Mouse (Mus musculus): ENCODE results near the gene Tex35. TPM values are rescaled to one million over a fixed set of nuclear protein-coding genes. Genes with fewer than 3 reads are reported as not detected.
A peak's percentile ranks its signal among the peaks of the same experiment; 100 is the strongest.

The Tex35 gene
- polyA plus RNA-seq, 1 experiment = 0.15 TPM

DNA sequence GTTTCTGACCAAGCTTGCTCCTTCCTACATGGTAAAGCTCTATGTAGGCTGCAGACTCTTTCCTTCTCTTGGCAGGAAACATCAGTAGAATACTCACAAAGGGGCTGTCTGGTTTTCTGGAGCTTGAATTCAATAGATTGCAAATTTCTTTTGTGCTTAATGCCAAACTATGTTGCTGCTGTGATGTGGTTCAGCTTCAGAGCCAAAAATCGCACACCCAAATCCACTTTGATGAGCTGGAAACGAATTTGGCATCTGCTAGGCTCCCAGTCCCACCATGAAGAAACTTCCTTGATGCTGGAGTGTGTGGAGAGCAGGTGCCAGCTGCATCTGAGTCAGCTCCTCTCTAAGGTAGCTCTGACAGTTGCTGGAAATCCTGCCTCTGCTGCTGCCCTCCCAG is 6.0 kb upstream of the Tex35 start:
- TF ChIP-seq POLR2A (IDR thresholded peaks at IDR 0.05; ENCODE audit: borderline replicate concordance, extremely low read depth, insufficient read depth, insufficient read length, poor library complexity, severe bottlenecking) = no peak
- no peak for TF ChIP-seq CTCF (IDR thresholded peaks at IDR 0.05; ENCODE audit: borderline replicate concordance, extremely low read depth, insufficient read depth, insufficient read length)
- DNase-seq (ENCODE audit: low read depth) = peak; percentile 72

DNA sequence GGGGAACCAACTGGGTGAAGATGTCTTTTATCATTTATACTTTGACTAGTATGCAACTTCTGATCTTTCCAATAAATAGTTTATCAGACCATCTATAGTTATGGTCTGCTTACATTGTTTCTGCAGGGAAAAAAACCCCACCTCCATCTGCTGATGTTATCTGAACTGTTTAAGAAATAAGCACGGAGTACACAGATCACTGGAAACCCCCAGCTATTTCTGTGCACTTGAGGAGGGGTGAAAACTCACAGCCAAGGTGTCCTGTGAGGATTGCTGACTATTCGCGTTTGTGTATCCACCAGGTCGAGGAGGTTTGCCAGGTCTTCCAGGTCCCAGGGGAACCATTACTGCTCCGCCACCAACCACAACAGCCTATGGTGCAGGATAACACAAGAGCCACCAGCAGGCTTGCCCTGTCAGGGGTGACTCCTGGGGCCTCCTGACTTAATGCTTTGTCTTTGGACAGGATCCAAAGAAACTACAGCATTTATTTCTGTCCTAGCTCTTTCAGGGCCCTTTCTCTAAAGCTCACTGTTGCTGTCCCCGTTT is 1.9 kb upstream of the Tex35 start:
- TF ChIP-seq POLR2A (IDR thresholded peaks at IDR 0.05; ENCODE audit: borderline replicate concordance, extremely low read depth, insufficient read depth, insufficient read length, poor library complexity, severe bottlenecking) (no peak), CTCF (IDR thresholded peaks at IDR 0.05; ENCODE audit: borderline replicate concordance, extremely low read depth, insufficient read depth, insufficient read length) (no peak)
- DNase-seq (ENCODE audit: low read depth) = no peak

DNA sequence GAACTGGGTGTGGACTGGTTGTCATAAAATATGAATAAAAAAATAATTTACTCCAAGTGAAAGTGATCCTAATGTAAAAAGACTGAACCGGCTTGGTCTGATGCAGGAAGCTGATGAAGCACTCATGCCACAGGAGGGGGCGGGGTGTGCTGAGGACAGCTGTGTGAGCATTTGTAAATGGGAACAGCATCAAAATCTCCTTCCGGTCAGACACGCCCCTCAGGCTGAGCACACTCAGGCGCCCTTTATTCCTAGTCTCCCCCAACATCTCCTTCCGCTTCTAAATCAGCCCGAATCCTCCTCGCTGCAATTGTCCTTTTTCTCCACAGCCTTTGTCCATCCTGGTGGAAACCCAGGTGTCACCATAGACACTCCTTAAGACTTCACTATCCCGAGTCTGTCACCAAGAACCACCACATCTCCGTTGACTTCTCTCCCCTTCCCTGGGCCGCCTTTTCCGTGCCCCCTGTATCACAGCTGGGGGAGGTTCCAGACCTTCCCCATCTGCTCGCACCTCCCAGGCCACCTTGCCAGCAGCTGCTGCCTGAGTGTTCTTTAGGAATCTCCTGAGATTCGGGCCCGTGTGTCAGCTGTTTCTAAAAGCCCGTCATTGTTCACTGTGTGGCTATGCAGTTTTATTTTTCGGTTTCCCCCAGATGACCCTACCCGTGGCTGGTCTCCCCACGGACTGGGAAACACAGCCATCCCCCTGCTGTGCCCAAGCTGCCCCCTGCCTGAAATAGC is 7.2 kb downstream of the Tex35 start:
- TF ChIP-seq POLR2A (IDR thresholded peaks at IDR 0.05; ENCODE audit: borderline replicate concordance, extremely low read depth, insufficient read depth, insufficient read length, poor library complexity, severe bottlenecking) = peak; percentile 10; the same call in 1 of the 2 replicates
- no peak for TF ChIP-seq CTCF (IDR thresholded peaks at IDR 0.05; ENCODE audit: borderline replicate concordance, extremely low read depth, insufficient read depth, insufficient read length)
- peak; percentile 86 for DNase-seq (ENCODE audit: low read depth)

DNA sequence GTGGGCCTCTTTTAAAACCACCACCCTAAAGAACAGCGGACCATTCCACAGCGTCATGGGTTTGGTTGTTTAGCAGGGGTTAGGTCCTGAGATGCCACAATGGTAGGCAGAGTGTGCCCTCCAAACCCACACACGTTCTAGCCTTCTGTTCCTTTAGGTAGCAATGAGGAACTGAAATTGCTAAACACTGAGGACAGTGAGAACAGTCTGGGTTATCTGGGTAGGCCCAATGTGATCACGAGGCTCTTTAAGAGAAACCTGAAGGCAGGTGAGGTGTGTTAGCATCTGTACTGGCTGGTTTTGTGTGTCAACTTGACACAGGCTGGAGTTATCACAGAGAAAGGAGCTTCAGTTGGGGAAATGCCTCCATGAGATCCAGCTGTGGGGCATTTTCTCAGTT is 12.9 kb downstream of the Tex35 start:
- TF ChIP-seq CTCF (IDR thresholded peaks at IDR 0.05; ENCODE audit: borderline replicate concordance, extremely low read depth, insufficient read depth, insufficient read length) = no peak
- no peak for TF ChIP-seq POLR2A (IDR thresholded peaks at IDR 0.05; ENCODE audit: borderline replicate concordance, extremely low read depth, insufficient read depth, insufficient read length, poor library complexity, severe bottlenecking)
- no peak for DNase-seq (ENCODE audit: low read depth)

DNA sequence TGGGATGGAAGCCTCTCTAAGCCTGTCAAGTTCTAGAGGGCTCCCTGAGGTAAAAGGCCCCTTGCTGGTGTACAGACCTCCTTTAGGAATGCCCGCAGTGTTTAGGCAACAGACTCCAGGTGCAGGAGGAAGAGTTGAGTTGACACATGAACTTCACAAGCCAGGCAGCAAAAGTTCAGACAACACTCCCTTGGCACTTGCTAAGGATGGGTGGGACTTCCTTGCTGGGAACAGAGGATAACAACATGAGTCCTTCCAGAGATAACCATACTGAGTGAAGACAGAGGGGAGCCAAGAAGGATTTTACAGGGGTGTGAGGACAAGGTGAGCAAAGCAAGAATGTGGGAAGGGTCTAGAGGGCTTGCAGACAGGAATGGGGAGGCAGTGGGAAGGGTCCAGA is 15.9 kb downstream of the Tex35 start:
- no peak for DNase-seq (ENCODE audit: low read depth)
- no peak for TF ChIP-seq POLR2A (IDR thresholded peaks at IDR 0.05; ENCODE audit: borderline replicate concordance, extremely low read depth, insufficient read depth, insufficient read length, poor library complexity, severe bottlenecking)
- TF ChIP-seq CTCF (IDR thresholded peaks at IDR 0.05; ENCODE audit: borderline replicate concordance, extremely low read depth, insufficient read depth, insufficient read length) = no peak

DNA sequence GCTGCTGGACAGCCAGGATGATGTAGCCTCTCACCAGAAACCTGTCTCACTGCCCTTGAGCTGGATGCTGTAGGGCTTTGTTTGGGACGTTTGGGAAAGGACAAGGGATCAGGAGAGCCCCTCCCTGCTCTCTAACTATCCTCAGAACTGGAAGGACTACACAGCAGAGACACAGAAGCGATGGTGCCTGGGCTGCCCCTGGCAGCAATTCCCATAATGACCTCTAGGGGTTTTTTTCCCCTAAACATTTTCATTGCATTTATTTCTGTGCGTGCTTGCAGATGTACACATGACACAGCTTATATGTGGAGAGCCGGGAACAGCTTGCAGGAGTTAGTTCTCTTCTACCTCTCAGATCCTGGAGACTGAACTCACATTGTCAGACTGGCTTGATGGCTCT is 16.3 kb downstream of the Tex35 start:
- TF ChIP-seq CTCF (IDR thresholded peaks at IDR 0.05; ENCODE audit: borderline replicate concordance, extremely low read depth, insufficient read depth, insufficient read length) (peak; percentile 37; the same call in 1 of the 2 replicates), POLR2A (IDR thresholded peaks at IDR 0.05; ENCODE audit: borderline replicate concordance, extremely low read depth, insufficient read depth, insufficient read length, poor library complexity, severe bottlenecking) (no peak)
- no peak for DNase-seq (ENCODE audit: low read depth)

DNA sequence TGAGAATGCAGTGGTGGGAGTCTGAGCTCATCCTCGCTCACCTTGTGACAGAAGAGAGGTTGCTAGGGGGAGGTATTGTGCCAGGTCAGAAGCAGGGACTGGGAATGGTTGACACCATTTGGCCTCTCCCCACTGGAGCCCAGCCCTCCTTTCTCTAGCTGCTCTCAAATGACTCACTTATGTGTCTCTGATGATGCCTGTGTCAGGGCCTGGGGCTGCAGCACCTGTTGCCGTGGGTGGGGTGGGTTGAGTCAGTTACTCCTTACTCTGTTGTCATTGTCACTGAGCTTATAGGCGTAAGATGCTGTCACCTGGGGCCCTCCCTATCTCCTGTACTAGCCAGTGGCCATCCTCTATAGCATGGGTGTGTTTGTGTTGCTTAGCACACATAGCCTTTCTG is 17.6 kb downstream of the Tex35 start:
- TF ChIP-seq POLR2A (IDR thresholded peaks at IDR 0.05; ENCODE audit: borderline replicate concordance, extremely low read depth, insufficient read depth, insufficient read length, poor library complexity, severe bottlenecking) (no peak), CTCF (IDR thresholded peaks at IDR 0.05; ENCODE audit: borderline replicate concordance, extremely low read depth, insufficient read depth, insufficient read length) (no peak)
- no peak for DNase-seq (ENCODE audit: low read depth)

DNA sequence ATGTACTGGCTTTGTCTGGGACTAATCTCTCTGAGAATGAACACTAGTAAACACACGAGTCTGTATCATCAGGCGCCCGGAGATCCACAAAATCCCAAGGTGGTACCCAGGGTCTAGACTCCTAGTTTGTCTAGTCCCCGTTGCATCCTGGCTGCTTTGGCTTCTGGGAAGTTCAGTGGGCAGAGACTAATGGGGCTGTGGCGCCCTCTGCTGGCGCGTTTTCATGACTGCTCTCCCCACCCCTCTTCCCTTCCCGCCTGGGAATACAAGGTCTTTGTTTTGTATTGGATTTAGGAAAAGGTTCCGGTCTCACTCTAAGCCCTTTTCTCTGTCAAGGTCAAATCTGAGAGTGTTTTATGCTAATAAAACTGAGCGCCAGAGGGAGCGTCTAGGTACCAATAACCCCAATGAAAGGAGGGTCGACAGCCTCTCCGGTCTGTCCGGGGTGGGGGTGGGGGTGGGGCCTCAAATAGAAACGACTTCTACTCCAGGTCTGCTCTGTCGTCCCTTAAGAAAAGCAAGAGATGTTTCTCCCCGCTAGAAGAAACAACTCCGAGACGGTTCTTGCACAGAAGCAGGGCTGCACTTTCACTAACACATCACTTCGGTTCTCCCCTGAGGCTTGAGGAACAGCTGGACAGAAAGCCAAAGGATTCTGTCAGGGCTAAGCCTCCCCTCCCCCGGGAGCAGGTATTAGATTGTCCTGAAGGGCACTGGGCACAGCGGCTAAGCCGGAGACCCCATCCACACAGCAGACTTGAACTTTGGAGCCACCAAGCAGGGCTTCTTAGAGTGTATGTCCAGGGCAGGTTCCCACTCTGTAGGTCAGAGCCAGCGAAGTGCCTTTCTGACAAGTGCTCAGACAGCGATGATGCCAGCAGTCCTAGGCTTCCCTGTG is 22.1 kb downstream of the Tex35 start:
- peak; percentile 91 for DNase-seq (ENCODE audit: low read depth)
- TF ChIP-seq CTCF (IDR thresholded peaks at IDR 0.05; ENCODE audit: borderline replicate concordance, extremely low read depth, insufficient read depth, insufficient read length) = peak; percentile 96
- no peak for TF ChIP-seq POLR2A (IDR thresholded peaks at IDR 0.05; ENCODE audit: borderline replicate concordance, extremely low read depth, insufficient read depth, insufficient read length, poor library complexity, severe bottlenecking)

DNA sequence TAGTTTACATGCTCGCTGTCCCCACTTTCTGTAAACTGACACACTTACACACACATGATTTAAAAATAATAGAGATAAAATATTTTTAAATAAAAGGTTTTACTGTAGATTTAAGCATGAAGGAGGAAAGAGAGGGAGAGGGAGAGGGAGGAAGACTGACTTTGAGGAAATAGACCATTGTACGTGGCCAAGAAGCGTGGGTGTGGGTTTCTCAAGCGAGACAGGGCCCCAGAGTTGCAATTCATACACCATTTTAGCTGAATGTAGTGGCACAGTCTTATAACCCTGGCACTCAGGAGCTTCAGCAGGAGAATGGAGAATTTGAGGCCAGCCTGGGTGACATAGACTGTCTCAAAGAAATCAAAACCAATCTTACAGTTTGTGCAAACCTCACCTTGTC is 25.5 kb downstream of the Tex35 start:
- DNase-seq (ENCODE audit: low read depth) = no peak
- no peak for TF ChIP-seq CTCF (IDR thresholded peaks at IDR 0.05; ENCODE audit: borderline replicate concordance, extremely low read depth, insufficient read depth, insufficient read length)
- no peak for TF ChIP-seq POLR2A (IDR thresholded peaks at IDR 0.05; ENCODE audit: borderline replicate concordance, extremely low read depth, insufficient read depth, insufficient read length, poor library complexity, severe bottlenecking)

DNA sequence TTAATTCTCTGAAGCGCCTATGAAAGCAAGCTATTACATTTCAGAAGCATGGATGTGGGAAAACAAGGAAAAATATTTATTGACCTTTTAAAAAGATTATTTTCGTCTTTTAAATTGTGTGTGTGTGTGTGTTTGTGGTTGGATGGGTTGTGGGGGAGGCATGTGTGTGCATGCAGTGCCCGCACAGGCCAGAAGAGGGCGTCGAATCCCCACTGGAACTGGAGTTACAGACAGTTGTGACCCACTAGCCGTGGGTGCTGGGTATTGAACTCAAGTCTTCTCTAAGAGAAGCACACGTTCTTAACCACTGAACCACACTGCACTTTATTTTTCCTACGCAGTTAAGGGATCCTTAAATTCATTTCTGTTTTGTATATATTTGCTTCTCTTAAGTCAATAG is 26.5 kb downstream of the Tex35 start:
- TF ChIP-seq CTCF (IDR thresholded peaks at IDR 0.05; ENCODE audit: borderline replicate concordance, extremely low read depth, insufficient read depth, insufficient read length) = peak; percentile 54
- no peak for TF ChIP-seq POLR2A (IDR thresholded peaks at IDR 0.05; ENCODE audit: borderline replicate concordance, extremely low read depth, insufficient read depth, insufficient read length, poor library complexity, severe bottlenecking)

DNA sequence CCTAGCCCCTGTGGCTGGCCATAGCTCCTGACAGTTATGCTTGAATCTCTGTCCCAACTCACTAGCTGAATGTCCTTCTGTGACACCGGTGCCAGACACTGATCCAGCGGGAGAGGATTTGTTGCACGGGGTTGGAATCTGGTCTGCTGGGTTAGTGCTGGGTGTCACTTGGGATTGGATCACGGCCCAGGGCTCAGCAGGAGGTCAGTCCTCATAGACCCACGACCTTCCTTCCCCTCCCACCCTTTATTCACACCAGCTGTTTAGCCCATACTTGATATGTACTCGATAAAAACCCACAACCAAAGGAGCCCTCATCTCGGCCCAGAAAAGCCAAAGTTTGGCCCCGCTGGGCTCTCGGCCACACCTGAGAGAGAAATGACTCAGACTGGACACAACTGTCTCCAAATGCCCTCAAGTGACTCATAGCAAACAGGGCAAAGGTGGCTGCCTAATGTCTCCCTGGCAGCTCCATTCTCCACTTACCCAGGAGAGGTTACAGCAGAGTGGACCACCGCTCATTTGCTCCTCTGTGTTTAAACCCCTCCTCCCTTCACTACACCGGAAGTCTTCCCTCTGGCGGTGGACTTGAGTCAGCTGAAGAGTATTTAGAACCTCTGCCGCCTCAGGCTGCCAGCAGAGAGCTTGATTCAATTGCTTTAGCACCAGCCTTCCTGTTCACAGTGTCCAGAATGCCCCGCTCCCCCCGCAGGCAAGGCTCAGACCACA is 27.2 kb downstream of the Tex35 start:
- peak; percentile 54; the same call in 1 of the 2 replicates for TF ChIP-seq CTCF (IDR thresholded peaks at IDR 0.05; ENCODE audit: borderline replicate concordance, extremely low read depth, insufficient read depth, insufficient read length)
- TF ChIP-seq POLR2A (IDR thresholded peaks at IDR 0.05; ENCODE audit: borderline replicate concordance, extremely low read depth, insufficient read depth, insufficient read length, poor library complexity, severe bottlenecking) = no peak
- peak; percentile 63 for DNase-seq (ENCODE audit: low read depth)

More for the DNA sequence above, 26.5 kb downstream of the Tex35 start:
- no peak for DNase-seq (ENCODE audit: low read depth)
